Mouse (Mus musculus): ENCODE data around the gene Pold1. TPM values are rescaled to one million over a fixed set of nuclear protein-coding genes. Genes with fewer than 3 reads are reported as not detected.

Pold1 gene
- polyA plus RNA-seq, 1 experiment, result 18.1 TPM

DNA sequence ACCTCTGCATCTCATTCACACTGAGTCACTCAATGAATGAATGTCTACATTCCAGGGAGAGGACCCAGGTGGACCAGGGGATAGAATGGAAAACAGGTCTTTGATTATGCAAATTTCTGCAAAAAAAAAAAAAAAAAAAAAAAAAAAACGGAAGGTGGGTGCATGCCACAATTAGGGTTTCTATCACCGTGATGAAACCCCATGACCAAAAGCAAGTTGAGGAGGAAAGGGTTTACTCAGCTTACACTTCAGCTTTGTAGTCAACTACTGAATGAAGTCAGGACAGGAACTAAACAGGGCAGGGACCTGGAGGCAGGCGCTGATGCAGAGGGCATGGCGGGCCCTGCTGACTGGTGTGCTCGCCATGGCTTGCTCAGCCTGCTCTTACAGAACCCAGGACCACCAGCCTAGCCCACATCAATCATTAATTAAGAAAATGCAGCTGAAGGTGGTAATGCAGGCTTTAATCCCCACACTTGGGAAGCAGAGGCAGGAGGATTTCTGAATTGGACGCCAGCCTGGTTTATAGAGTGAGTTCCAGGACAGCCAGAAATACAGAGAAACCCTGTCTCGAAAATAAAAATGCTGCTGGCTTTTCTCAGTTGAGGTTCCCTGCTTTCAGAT, 63.0 kb downstream of the Pold1 start:
- Histone ChIP-seq H3K4me3 (ENCODE audit: control insufficient read depth, low read depth, low read length) (no peak overlapping the region), H3K27me3 (ENCODE audit: control insufficient read depth, insufficient read depth, low read length) (no peaks in the 10 kb centered on the region), H3K36me3 (ENCODE audit: control insufficient read depth, insufficient read depth, low read length) (no peaks in the 10 kb centered on the region), H3K27ac (ENCODE audit: control insufficient read depth, insufficient read depth, low read depth, low read length) (no peak overlapping the region), H3K4me1 (ENCODE audit: control insufficient read depth, insufficient read depth, low read length) (no peaks in the 10 kb centered on the region)
- no peak for TF ChIP-seq POLR2A (IDR thresholded peaks at IDR 0.05; ENCODE audit: control insufficient read depth, low read depth, low read length)
- no peak for TF ChIP-seq CTCF (IDR thresholded peaks at IDR 0.05; ENCODE audit: control insufficient read depth, insufficient read depth, insufficient replicate concordance, low read depth, low read length)

DNA sequence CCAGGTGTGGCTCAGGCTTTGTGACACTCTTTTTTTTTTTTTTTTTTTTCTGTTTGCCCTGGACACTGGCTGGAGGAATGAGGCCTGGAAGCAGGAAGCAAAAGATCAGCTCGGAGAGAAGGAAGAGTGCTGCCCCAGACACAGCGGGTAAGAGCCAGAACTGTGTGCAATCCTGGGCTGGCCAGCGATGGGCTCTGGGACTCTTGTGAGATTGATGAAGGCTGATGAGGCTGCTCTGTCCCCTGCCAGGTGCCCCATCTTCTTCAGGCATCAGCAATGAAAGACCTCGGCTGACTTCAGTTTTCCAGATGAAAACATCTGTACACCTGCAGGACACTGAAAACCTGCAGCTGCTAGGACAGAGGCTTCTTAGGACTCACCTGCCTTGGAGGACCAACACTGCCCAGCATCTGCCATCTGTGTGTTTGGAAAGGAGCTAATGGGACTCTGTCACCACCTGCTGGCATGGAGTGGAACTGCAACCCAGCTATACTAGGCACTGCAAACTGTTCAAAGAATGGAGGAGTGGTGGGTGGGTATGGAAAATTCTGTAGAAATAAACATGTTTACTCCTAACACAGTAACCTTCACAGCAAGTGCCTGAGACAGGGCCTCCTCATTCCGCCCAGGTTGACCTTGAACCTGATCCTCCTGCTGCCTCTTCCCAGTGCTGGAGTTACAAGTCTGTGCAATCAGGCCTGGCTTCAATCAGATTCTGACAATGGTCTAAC, 63.6 kb downstream of the Pold1 start:
- Histone ChIP-seq H3K4me1 (ENCODE audit: control insufficient read depth, insufficient read depth, low read length) (no peaks in the 10 kb centered on the region), H3K4me3 (ENCODE audit: control insufficient read depth, low read depth, low read length) (no peak overlapping the region), H3K27ac (ENCODE audit: control insufficient read depth, insufficient read depth, low read depth, low read length) (no peak overlapping the region), H3K27me3 (ENCODE audit: control insufficient read depth, insufficient read depth, low read length) (no peaks in the 10 kb centered on the region), H3K36me3 (ENCODE audit: control insufficient read depth, insufficient read depth, low read length) (no peaks in the 10 kb centered on the region)
- TF ChIP-seq CTCF (IDR thresholded peaks at IDR 0.05; ENCODE audit: control insufficient read depth, insufficient read depth, insufficient replicate concordance, low read depth, low read length) (peak; percentile 86; the same call in 1 of the 2 replicates), POLR2A (IDR thresholded peaks at IDR 0.05; ENCODE audit: control insufficient read depth, low read depth, low read length) (no peak)

DNA sequence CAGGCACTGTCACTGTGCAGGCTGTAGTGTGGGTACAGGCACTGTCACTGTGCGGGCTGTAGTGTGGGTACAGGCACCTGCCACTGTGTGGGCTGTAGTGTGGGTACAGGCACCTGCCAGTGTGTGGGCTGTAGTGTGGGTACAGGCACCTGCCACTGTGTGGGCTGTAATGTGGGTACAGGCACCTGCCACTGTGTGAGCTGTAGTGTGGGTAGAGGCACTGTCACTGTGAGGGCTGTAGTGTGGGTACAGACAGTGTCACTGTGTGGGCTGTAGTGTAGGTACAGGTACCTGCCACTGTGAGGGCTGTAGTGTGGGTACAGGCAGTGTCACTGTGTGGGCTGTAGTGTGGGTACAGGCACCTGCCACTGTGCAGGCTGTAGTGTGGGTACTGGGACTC, 64.5 kb downstream of the Pold1 start:
- no peaks in the 10 kb centered on the region for H3K27me3 ChIP-seq (ENCODE audit: control insufficient read depth, insufficient read depth, low read length)
- H3K4me1 ChIP-seq (ENCODE audit: control insufficient read depth, insufficient read depth, low read length), result no peaks in the 10 kb centered on the region
- no peak for TF ChIP-seq CTCF (IDR thresholded peaks at IDR 0.05; ENCODE audit: control insufficient read depth, insufficient read depth, insufficient replicate concordance, low read depth, low read length)
- no peak for TF ChIP-seq POLR2A (IDR thresholded peaks at IDR 0.05; ENCODE audit: control insufficient read depth, low read depth, low read length)
- H3K36me3 ChIP-seq (ENCODE audit: control insufficient read depth, insufficient read depth, low read length), result no peaks in the 10 kb centered on the region
- H3K4me3 ChIP-seq (ENCODE audit: control insufficient read depth, low read depth, low read length), result no peak overlapping the region
- no peak overlapping the region for H3K27ac ChIP-seq (ENCODE audit: control insufficient read depth, insufficient read depth, low read depth, low read length)

DNA sequence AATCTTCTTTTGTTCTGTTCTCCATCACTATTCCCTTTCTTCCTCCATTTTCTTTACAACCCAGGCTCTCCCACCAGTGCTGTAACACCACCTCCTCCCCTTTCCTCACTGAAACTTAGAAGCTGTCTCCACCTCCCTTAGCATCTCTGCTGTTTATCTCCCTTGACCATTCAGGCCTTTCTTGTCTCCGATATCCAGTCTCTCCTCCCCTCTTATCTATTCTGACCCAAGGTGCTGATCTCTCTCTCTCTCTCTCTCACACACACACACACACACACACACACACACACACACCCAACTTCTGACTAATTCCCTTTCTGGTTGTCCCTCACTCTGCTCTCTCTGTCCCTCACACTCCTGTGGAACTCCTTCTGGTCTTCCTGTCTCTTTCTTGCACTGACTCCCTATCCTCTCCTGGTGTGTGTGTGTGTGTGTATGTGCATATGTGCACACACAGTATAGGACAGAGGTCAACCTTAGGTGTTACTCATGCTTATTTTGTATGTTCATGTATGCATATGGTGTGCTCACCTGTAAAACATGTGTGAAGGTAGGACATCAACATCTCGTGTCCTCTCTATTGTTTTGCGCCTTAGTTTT, 65.7 kb downstream of the Pold1 start:
- Histone ChIP-seq H3K27me3 (ENCODE audit: control insufficient read depth, insufficient read depth, low read length) (no peaks in the 10 kb centered on the region), H3K27ac (ENCODE audit: control insufficient read depth, insufficient read depth, low read depth, low read length) (no peak overlapping the region), H3K36me3 (ENCODE audit: control insufficient read depth, insufficient read depth, low read length) (no peaks in the 10 kb centered on the region)

More for the DNA sequence above, 65.7 kb downstream of the Pold1 start:
- TF ChIP-seq POLR2A (IDR thresholded peaks at IDR 0.05; ENCODE audit: control insufficient read depth, low read depth, low read length) (no peak), CTCF (IDR thresholded peaks at IDR 0.05; ENCODE audit: control insufficient read depth, insufficient read depth, insufficient replicate concordance, low read depth, low read length) (no peak)
- Histone ChIP-seq H3K4me1 (ENCODE audit: control insufficient read depth, insufficient read depth, low read length) (no peaks in the 10 kb centered on the region), H3K4me3 (ENCODE audit: control insufficient read depth, low read depth, low read length) (no peak overlapping the region)

Other genes with a start within 250 kb of the Pold1 start
- gene Clec11a, start 241.9 kb downstream of the Pold1 start, polyA plus RNA-seq (2012; rRNA removed), result 1.7 and 3.1 TPM in 2 replicates
- 4.0 and 5.5 TPM in 2 replicates for gene Shank1, start 238.6 kb downstream of the Pold1 start, polyA plus RNA-seq (2012; rRNA removed)
- 2.0 TPM in 2 replicates for gene Syt3, start 164.7 kb downstream of the Pold1 start, polyA plus RNA-seq (2012; rRNA removed)
- 112 and 131 TPM in 2 replicates for gene 1700008O03Rik, start 163.0 kb downstream of the Pold1 start, polyA plus RNA-seq (2012; rRNA removed)
- 0.46 and 0.55 TPM in 2 replicates for gene Lrrc4b, start 119.8 kb downstream of the Pold1 start, polyA plus RNA-seq (2012; rRNA removed)
- 1.00 and 1.2 TPM in 2 replicates for gene Aspdh, start 83.5 kb downstream of the Pold1 start, polyA plus RNA-seq (2012; rRNA removed)
- gene Josd2, start 80.9 kb downstream of the Pold1 start, polyA plus RNA-seq (2012; rRNA removed), result 118 and 120 TPM in 2 replicates
- 122 and 127 TPM in 2 replicates for gene Emc10, start 52.3 kb downstream of the Pold1 start, polyA plus RNA-seq (2012; rRNA removed)
- 1,517 and 1,849 TPM in 2 replicates for gene Fam71e1, start 52.3 kb downstream of the Pold1 start, polyA plus RNA-seq (2012; rRNA removed)
- gene Mybpc2, start 24.2 kb downstream of the Pold1 start, polyA plus RNA-seq (2012; rRNA removed), result 0.04 TPM in 1 of 2 replicates, not detected in the other
- 0.15 and 0.16 TPM in 2 replicates for gene Spib, start 16.8 kb downstream of the Pold1 start, polyA plus RNA-seq (2012; rRNA removed)
- 72.1 and 77.1 TPM in 2 replicates for gene Nr1h2, start 5.1 kb upstream of the Pold1 start, polyA plus RNA-seq (2012; rRNA removed)
- gene Napsa, start 23.5 kb upstream of the Pold1 start, polyA plus RNA-seq (2012; rRNA removed), result 0.67 and 2.4 TPM in 2 replicates
- 0.70 and 3.2 TPM in 2 replicates for gene Kcnc3, start 41.8 kb upstream of the Pold1 start, polyA plus RNA-seq (2012; rRNA removed)
- 1.2 and 2.6 TPM in 2 replicates for gene Myh14, start 122.0 kb upstream of the Pold1 start, polyA plus RNA-seq (2012; rRNA removed)
- gene Izumo2, start 159.9 kb upstream of the Pold1 start, polyA plus RNA-seq (2012; rRNA removed), result 171 and 196 TPM in 2 replicates
- 131 and 149 TPM in 2 replicates for gene Vrk3, start 199.6 kb upstream of the Pold1 start, polyA plus RNA-seq (2012; rRNA removed)
- 1.6 and 1.9 TPM in 2 replicates for gene Zfp473, start 202.2 kb upstream of the Pold1 start, polyA plus RNA-seq (2012; rRNA removed)